Mouse (Mus musculus) forebrain, embryonic 10.5 days (tissue): ENCODE results near the gene Fgf18. TPM values are rescaled to one million over a fixed set of nuclear protein-coding genes. Genes with fewer than 3 reads are reported as not detected.
A peak's percentile ranks its signal among the peaks of the same experiment; 100 is the strongest.

Experiments used
- DNase-seq: peaks from one replicate; pipeline ENCODE4 v3.0.0-alpha.2; 2017; ENCODE audit warnings: low spot score; ENCODE audit errors: extremely low spot score
- H3K27ac ChIP-seq: fragments of 300-500 bp; sonication (generic); 2 replicates; pipeline ENCODE4 v1.5.1; 2016; ENCODE audit warnings: mild to moderate bottlenecking
- H3K27me3 ChIP-seq: fragments of 300-500 bp; sonication (generic); 2 replicates; pipeline ENCODE4 v1.6.1; 2016; ENCODE audit warnings: mild to moderate bottlenecking; ENCODE audit not compliant: poor library complexity, severe bottlenecking
- H3K36me3 ChIP-seq: fragments of 300-500 bp; sonication (generic); replicated peaks from 2 replicates; pipeline ENCODE4 v1.6.1; 2016; ENCODE audit warnings: mild to moderate bottlenecking, moderate library complexity
- H3K4me1 ChIP-seq: fragments of 300-500 bp; sonication (generic); 2 replicates; pipeline ENCODE4 v1.6.1; 2016
- H3K4me3 ChIP-seq: fragments of 300-500 bp; sonication (generic); 2 replicates; pipeline ENCODE4 v1.5.1; 2016; ENCODE audit warnings: mild to moderate bottlenecking, moderate library complexity
- H3K9me3 ChIP-seq: fragments of 300-500 bp; sonication (generic); 2 replicates; pipeline ENCODE4 v1.6.1; 2016; ENCODE audit warnings: mild to moderate bottlenecking, moderate library complexity
- WGBS: fragments of 180-500 bp; shearing (Covaris S2); methylation state at CpG from one replicate; pipeline ENCODE4 v1.1.7; 2016; 5-methylcytosine and 5-hydroxymethylcytosine counted together
- polyA plus RNA-seq: library from polyadenylated mRNA; unstranded; fragments of >200 nt; fragmentation: Nextera tagmentation; extraction: Ambion mirVana; gene quantifications from 2 replicates; pipeline ENCODE4 v1.2.1, GENCODE M21; 2016

The Fgf18 gene
- 3.6 and 3.8 TPM in 2 replicates for polyA plus RNA-seq

DNA sequence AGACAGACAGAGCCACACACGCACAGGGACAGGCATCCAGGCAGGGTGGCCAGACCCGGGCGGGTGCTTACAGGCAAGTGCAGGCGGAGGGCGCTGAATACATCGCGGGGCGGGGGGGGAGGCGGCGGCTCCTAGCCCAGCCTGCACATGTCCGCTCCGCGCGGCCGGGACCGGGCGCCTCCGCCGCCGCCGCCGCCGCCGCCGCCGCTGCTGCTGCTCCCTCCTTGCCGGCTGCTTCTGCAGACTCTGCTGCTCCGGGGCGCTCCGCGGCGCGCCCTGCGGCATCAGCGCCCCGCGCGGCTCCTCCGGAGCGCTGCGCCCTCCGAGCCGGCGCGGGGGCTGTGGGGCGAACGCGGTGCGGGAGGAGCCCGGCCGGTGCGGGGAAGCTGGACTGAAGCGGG is at the start of gene Fgf18:
Fgf18 (minus strand) TSS at position 230 of the 401 bp plus-strand sequence.
- Histone ChIP-seq H3K4me3 (peak within 1 kb of the TSS; percentile 68), H3K9me3 (no peaks in the 10 kb centered on the region), H3K36me3 (peaks cover 30% of the 10 kb centered on the region), H3K4me1 (peaks cover 59% of the 10 kb centered on the region), H3K27me3 (peaks cover 62% of the 10 kb centered on the region), H3K27ac (peak within 1 kb of the TSS; percentile 77)
- peak; percentile 36 for DNase-seq
- under 1% methylated on average over 48 of the region's 53 CpGs for WGBS

DNA sequence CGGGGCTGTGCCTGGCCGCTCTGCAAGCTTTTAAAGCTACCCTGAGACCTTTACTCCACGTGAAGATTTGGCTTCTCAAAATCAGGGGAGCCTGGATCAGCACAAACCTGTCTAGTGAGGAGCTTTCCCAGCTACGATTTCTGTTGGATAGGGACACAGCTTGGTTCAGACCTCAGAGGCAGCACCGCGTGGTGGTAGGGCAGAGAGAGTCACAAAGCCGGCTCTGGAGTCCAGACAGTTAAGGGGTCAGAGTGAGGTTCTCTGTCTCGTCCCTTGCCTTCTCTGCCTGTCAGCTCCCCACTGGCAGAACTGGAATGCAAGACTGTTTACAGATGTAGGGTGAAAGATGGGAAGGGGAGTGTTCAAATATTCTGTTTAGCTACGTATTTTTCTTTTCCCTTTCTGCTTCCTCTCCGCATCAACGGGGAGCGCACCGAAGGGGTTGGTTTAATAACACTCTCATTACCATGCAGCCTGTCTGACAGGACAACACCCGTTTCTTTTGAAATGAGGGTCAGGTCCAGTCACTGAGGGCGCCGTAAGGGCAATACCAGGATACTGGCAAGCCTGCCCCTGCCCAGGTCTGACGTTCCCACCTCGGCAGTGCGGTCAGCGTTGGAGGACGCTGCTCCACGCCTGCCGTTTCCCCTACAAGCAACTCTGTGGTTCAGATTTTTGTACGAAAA is 49.4 kb upstream of the Fgf18 start:
- DNase-seq = peak; percentile 41
- WGBS = 8% methylated on average over 24 of the region's 24 CpGs
- Histone ChIP-seq H3K4me1 (peaks cover 46% of the 10 kb centered on the region), H3K36me3 (no peaks in the 10 kb centered on the region), H3K4me3 (no peak overlapping the region), H3K27ac (no peak overlapping the region), H3K27me3 (peaks cover 100% of the 10 kb centered on the region), H3K9me3 (peaks cover 8% of the 10 kb centered on the region)

DNA sequence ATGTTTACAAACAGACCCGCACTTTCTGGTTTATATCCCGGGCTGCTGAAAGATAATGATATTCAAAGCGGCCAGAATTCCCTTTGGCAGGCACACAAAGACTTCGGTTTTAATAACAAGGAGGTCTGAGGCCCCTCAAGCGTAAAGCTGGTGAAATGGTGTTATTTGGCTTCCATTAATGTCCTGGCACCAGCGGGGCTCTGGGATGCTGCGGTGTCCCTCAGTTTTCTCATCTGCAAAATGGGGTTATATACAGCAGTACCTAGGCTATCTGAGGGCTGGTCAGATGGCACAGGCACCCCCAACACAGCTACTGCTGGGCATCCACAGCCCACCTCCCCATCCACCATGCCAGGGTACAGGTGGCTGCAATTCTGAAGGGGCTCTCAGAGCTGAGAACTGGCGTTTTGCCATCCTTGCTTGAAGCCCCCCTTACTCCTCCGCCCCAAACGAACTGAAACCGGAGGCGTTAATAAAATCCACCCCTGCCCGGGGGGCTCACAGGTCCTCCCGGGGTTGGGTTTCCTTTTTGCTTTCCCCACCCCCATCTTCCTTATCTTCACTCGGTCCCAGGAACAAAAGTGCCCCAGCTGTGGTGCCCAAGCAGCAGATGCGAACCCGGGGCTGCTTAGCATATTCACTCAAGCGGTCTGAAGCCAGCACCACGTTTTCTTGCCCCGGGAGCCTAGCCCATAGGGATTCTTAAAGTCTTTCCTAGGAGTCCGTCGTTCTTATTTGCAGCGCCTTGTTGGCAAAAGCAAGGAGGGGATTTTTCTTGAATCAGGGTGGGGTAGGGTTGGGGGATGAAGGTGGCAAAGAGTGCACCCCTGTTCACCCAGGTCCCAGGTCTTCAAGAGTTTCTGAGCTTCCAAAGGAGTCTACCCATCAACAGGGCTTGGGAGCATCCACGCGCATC is 48.6 kb upstream of the Fgf18 start:
- no peak overlapping the region for H3K4me3 ChIP-seq
- DNase-seq = no peak
- 2% methylated on average over 25 of the region's 25 CpGs for WGBS
- peaks cover 38% of the 10 kb centered on the region for H3K4me1 ChIP-seq
- no peak overlapping the region for H3K27ac ChIP-seq
- H3K27me3 ChIP-seq = peaks cover 100% of the 10 kb centered on the region
- H3K9me3 ChIP-seq = peaks cover 8% of the 10 kb centered on the region
- no peaks in the 10 kb centered on the region for H3K36me3 ChIP-seq

DNA sequence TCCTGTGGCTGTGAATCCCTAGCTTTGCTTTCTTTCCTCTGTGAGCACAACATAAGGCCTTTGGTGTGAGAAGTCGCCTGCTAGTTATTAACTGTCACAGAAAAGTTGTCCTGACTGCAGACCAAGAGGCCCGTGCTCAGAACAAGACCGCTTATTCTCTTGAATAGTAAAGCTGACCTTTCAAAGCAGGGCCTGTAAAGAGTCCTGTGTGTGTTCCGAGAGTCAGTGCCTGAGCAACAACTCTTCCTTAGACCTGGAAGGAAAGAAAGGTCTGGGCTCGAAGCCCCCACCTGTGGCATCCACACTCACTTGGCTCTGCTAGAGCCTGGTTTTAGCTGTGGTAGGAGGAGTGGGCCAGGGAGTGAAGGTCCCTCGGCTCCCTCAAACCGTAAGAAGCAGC is 47.9 kb upstream of the Fgf18 start:
- peaks cover 30% of the 10 kb centered on the region for H3K4me1 ChIP-seq
- WGBS = 12% methylated on average over 7 of the region's 7 CpGs
- no peak overlapping the region for H3K27ac ChIP-seq
- H3K27me3 ChIP-seq = peaks cover 98% of the 10 kb centered on the region
- H3K9me3 ChIP-seq = peaks cover 8% of the 10 kb centered on the region
- H3K36me3 ChIP-seq = no peaks in the 10 kb centered on the region
- DNase-seq = peak; percentile 25
- H3K4me3 ChIP-seq = no peak overlapping the region

DNA sequence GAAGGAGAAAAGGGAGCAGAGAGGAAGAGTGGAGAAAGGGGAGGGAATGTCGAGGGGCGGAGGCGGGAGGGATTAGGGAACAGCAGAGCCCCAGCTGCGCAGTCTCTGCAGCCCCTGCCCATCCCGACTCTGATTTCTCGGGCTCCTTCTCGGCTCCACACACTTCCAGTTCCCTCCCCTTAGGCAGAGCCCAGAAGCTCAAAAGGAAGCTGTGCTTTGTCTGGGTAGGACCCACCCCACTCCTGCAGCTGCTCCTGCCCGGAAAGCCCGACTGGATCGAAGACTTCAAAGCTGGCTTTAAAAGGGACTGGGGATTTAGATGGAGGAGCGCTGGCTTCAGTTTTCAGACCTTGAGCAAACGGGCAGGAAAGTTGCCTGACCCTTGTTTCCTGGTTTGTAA is 46.5 kb upstream of the Fgf18 start:
- peaks cover 85% of the 10 kb centered on the region for H3K27me3 ChIP-seq
- peak overlapping the region; percentile 34; the same call in 1 of the 2 replicates for H3K4me3 ChIP-seq
- H3K9me3 ChIP-seq = peaks cover 8% of the 10 kb centered on the region
- peak; percentile 36 for DNase-seq
- H3K4me1 ChIP-seq = peaks cover 26% of the 10 kb centered on the region
- under 1% methylated on average over 12 of the region's 12 CpGs for WGBS
- H3K36me3 ChIP-seq = no peaks in the 10 kb centered on the region
- H3K27ac ChIP-seq = no peak overlapping the region

DNA sequence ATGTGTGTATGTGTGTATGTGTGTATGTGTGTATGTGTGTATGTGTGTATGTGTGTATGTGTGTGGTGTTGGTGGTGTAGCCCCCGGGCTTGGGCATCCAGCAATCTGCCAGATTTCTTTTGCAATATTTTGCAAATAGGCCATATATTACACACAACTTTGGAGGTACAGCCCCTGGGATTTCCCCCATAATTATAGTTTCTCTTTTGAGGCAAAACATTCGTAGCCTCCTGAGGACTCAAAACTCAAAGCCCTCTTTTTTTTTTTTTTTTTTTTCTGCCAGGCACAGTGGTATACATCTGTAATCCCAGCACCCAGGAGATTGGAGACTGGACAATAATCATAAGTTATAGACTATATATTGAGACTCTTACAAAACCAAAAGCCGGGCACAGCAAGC is 34.6 kb upstream of the Fgf18 start:
- WGBS = 77% methylated on average over 3 of the region's 3 CpGs
- Histone ChIP-seq H3K9me3 (no peaks in the 10 kb centered on the region), H3K27me3 (peaks cover 49% of the 10 kb centered on the region), H3K4me1 (peaks cover 21% of the 10 kb centered on the region), H3K36me3 (no peaks in the 10 kb centered on the region), H3K4me3 (no peak overlapping the region), H3K27ac (no peak overlapping the region)
- no peak for DNase-seq

DNA sequence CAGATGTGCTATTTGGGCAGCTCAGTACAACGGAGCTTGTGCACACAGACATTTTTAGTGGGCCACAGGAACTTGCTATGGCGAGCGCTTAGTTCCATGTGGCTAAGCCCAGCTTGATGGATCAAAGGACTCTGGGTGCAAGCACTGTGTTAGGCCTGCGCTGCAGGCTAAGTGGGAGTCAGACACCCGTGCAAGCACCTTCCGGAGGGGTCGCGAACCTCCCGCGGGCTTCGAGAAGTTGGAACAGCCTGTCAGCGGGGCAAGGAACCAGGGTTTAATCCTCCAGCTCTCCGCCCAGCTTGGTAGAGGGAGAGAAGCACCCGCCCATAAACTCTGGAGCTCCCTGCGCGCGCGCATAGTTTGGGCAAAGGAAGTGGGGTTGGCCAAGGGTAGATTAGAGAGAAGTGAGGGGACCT is 33.5 kb upstream of the Fgf18 start:
- H3K4me1 ChIP-seq = peaks cover 21% of the 10 kb centered on the region
- DNase-seq = peak; percentile 49
- H3K4me3 ChIP-seq = peak overlapping the region; percentile 44
- H3K36me3 ChIP-seq = no peaks in the 10 kb centered on the region
- H3K9me3 ChIP-seq = no peaks in the 10 kb centered on the region
- 1% methylated on average over 18 of the region's 18 CpGs for WGBS
- peaks cover 60% of the 10 kb centered on the region for H3K27me3 ChIP-seq
- H3K27ac ChIP-seq = no peak overlapping the region

DNA sequence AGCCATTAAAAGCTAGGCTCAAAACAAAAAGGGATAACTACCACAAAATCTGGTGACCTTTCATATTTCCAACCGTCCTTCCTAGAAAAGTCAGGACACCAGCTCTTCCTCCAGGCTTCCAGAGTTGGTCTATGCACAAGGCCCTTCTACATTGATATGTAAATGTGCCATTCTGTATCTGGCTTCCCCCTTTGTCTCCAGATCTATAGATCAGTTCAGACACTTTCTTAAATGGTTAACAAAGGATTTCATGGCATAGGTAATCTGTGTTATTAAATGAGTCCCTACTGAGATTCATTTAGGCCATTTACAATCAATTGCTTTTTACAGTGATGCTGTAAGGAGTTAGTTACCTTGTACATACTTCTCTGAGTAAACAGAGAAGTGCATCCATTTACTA is 32.6 kb upstream of the Fgf18 start:
- Histone ChIP-seq H3K27me3 (peaks cover 69% of the 10 kb centered on the region), H3K9me3 (no peaks in the 10 kb centered on the region), H3K4me3 (no peak overlapping the region), H3K36me3 (no peaks in the 10 kb centered on the region), H3K4me1 (peaks cover 21% of the 10 kb centered on the region), H3K27ac (no peak overlapping the region)
- no peak for DNase-seq
- WGBS = 17% methylated on average over 1 of the region's 1 CpGs

DNA sequence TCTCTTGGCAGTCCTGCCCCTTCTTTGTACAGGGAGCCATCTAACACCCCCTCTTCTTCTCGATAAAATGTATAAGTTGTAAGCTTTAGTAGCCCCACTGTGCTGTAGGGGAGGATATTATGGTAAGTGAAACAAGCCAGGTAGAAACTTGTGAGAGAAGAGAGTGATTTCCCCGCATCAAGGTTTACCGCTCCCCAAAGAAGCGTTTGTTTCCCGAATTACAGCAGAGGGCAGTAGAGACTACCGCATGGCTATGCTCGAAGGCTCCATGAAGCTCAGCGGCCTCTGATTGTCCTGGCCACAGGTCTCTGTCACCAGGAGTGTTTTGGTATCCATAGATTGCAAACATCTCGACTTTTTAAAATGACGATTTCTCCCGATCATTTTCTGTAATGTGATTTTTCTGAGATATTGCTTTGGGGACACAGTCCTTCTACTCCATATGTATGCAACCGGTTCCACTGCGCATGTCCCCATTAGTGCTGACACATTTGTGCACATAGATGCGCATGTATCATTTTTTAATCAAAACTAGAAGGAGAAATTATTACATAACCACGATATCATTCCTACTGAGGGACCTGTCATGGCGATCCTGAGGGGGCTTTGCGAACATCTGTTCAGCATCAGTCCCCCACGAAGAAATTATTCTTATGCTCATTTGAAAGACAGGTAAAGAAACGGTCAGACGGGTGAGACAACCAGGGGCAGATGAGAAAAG is 29.5 kb upstream of the Fgf18 start:
- Histone ChIP-seq H3K4me1 (peaks cover 21% of the 10 kb centered on the region), H3K9me3 (no peaks in the 10 kb centered on the region), H3K27ac (no peak overlapping the region), H3K27me3 (peaks cover 71% of the 10 kb centered on the region), H3K4me3 (no peak overlapping the region), H3K36me3 (no peaks in the 10 kb centered on the region)
- peak; percentile 49 for DNase-seq
- 35% methylated on average over 20 of the region's 20 CpGs for WGBS

DNA sequence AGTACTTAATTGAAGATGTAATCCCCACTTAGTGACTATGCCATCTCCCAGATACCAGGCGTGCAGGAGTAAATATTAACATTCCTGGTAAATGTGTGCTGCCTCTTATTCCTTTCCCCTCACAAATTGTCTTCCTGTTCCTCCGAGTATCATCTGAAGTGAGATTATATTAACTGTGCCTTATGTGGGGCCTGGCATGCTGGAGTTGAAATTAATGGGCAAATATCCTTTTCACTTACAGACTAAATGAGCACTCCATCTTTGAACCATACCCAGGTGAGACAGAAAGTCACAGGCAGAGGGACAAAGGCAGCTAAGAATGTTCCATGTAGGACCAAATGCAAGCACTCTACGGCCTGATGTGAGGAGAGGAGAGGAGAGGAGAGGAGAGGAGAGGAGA is 28.6 kb upstream of the Fgf18 start:
- Histone ChIP-seq H3K36me3 (no peaks in the 10 kb centered on the region), H3K4me3 (no peak overlapping the region), H3K9me3 (no peaks in the 10 kb centered on the region), H3K4me1 (peaks cover 14% of the 10 kb centered on the region), H3K27ac (no peak overlapping the region), H3K27me3 (peaks cover 65% of the 10 kb centered on the region)
- DNase-seq = no peak
- WGBS = 77% methylated on average over 3 of the region's 3 CpGs

DNA sequence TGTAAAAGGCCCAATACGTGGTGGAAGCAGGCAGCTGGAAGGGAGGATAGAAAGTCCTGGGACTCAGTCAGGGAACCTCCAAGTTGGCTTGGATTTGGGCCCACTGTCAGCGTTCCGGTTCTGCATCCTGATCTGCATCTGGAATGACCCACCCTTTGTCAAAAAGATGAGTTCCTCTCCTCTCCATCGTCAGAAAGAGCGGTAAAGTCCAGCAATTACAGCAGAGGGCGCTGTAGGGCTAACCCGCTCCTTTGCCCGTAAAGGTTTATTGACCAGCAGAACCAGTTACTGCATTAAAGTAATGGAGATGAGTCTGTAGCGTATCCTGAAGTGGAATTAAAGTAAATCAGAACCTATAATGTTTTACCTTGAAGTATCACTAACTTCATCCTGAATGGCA is 23.3 kb upstream of the Fgf18 start:
- Histone ChIP-seq H3K27ac (no peak overlapping the region), H3K36me3 (no peaks in the 10 kb centered on the region), H3K4me3 (no peak overlapping the region), H3K9me3 (no peaks in the 10 kb centered on the region), H3K27me3 (peaks cover 18% of the 10 kb centered on the region), H3K4me1 (no peaks in the 10 kb centered on the region)
- peak; percentile 48 for DNase-seq
- WGBS = 14% methylated on average over 9 of the region's 9 CpGs

DNA sequence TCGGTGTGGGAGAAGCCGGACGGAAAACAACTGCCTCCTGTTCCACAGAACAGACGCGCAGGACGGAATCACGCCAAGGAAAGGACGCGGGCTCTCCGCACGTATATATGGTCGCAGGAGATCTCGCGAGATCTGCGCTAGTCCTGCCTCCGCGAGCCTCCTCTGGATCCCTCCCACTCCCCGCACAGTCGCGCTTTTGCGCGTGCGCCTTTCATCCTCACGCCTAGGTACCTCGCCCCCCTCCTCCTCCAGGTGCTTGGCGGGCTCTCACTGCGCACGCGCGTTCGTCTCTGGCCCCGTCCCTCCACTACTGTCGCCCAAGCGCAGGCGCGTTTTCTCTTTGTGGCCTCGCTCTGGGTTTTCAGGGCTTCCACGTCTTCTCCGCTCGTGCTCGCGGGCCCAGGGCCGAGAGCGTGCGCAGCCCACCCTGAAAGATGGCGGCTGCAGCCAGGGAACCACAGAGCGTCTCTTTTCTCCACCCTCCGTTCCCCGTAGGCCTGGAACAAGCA is 15.9 kb upstream of the Fgf18 start, which contains the start of gene Npm1:
Npm1 (minus strand) TSS at position 209 of the 509 bp plus-strand sequence.
- 3% methylated on average over 49 of the region's 49 CpGs for WGBS
- H3K4me3 ChIP-seq = peak within 1 kb of the TSS; percentile 97
- H3K27ac ChIP-seq = peak within 1 kb of the TSS; percentile 98
- H3K27me3 ChIP-seq = no peaks in the 10 kb centered on the region
- DNase-seq = peak; percentile 99
- peaks cover 39% of the 10 kb centered on the region for H3K36me3 ChIP-seq
- peaks cover 38% of the 10 kb centered on the region for H3K4me1 ChIP-seq
- no peaks in the 10 kb centered on the region for H3K9me3 ChIP-seq
